7 mouse cellular contexts compared by ENCODE assay signal in genomic region chr13:93304251-93305001, GRCm38 (mm10). TPM values are rescaled to one million over a fixed set of nuclear protein-coding genes. Genes with fewer than 3 reads are reported as not detected.
DNase-seq lines count a peak whose midpoint lies in the region; ATAC-seq and TF ChIP-seq lines count a peak whose summit lies in the region.

No protein-coding gene starts in this region.

- intact Hi-C loops in gastrocnemius, postnatal 14 days (cut with DNase I; ENCODE audit: low total_unique reads) = no loop called here

- no peaks in the 10 kb centered on the region; the same call in 1 of the 2 replicates for H3K4me1 ChIP-seq in kidney, adult 2 months (ENCODE audit: control insufficient read depth, insufficient read depth, low read length)
- peaks cover 51% of the 10 kb centered on the region for H3K4me1 ChIP-seq in liver, embryonic 13.5 days (replicated peaks)
- no peaks in the 10 kb centered on the region for H3K4me1 ChIP-seq in olfactory bulb, adult 2 months (ENCODE audit: control insufficient read depth, insufficient read depth, low read length)

- WGBS in kidney, adult 2 months = under 1% methylated on average over 64 of the region's 64 CpGs
- WGBS in liver, embryonic 13.5 days (ENCODE audit: insufficient replicate concordance) = under 1% methylated on average over 61 of the region's 64 CpGs
- under 1% methylated on average over 64 of the region's 64 CpGs for WGBS in olfactory bulb, adult 2 months

- peak overlapping the region; percentile 95 for H3K4me2 ChIP-seq in liver, embryonic 13.5 days

- no peaks in the 10 kb centered on the region for H3K27me3 ChIP-seq in kidney, adult 2 months (replicated peaks; ENCODE audit: control insufficient read depth, insufficient read depth, low read length)
- no peaks in the 10 kb centered on the region for H3K27me3 ChIP-seq in liver, embryonic 13.5 days

- no peak for TF ChIP-seq CTCF in kidney, adult 2 months (conservative IDR thresholded peaks at IDR 0.05; ENCODE audit: insufficient read depth, insufficient read length, low read depth, low read length)
- no peak; the same call in 1 of the 2 replicates for TF ChIP-seq CTCF in olfactory bulb, adult 2 months (IDR thresholded peaks at IDR 0.05; ENCODE audit: insufficient read depth, low read depth, low read length)

- no peak overlapping the region for H3K27ac ChIP-seq in kidney, adult 2 months (ENCODE audit: insufficient read depth, low read depth, low read length)
- H3K27ac ChIP-seq in liver, embryonic 13.5 days = peak overlapping the region; percentile 77
- peak overlapping the region; percentile 95 for H3K27ac ChIP-seq in olfactory bulb, adult 2 months (ENCODE audit: insufficient read depth, low read depth, low read length)

- no peak for TF ChIP-seq POLR2A in kidney, adult 2 months (IDR thresholded peaks at IDR 0.05; ENCODE audit: low read depth, low read length)
- no peak for TF ChIP-seq POLR2A in olfactory bulb, adult 2 months (IDR thresholded peaks at IDR 0.05; ENCODE audit: insufficient read depth, low read depth, low read length)

- no peaks in the 10 kb centered on the region for H3K9me3 ChIP-seq in liver, embryonic 13.5 days (replicated peaks)

- DNase-seq in 416B (ENCODE audit: low read depth) = peak; percentile 57
- peak; percentile 35 for DNase-seq in c-Kit-positive CD71-positive TER-119-positive erythroid progenitor cells, embryonic 14.5 days (ENCODE audit: low spot score)
- peak; percentile 40 for DNase-seq in gastrocnemius, postnatal 14 days
- peak; percentile 42 for DNase-seq in kidney, adult 2 months
- DNase-seq in liver, embryonic 13.5 days = peak; percentile 23

- ATAC-seq in CD4-positive, CD25-positive, alpha-beta regulatory T cell, adult 4 months = peak; percentile 4
- ATAC-seq in liver, embryonic 13.5 days (ENCODE audit: low read depth) = peak; percentile 43

- H3K36me3 ChIP-seq in kidney, adult 2 months (ENCODE audit: control insufficient read depth, insufficient read depth, low read length) = no peaks in the 10 kb centered on the region
- no peaks in the 10 kb centered on the region for H3K36me3 ChIP-seq in liver, embryonic 13.5 days

- peak overlapping the region; percentile 92 for H3K9ac ChIP-seq in liver, embryonic 13.5 days

- peak overlapping the region; percentile 89 for H3K4me3 ChIP-seq in kidney, adult 2 months (ENCODE audit: insufficient read depth, low read depth, low read length)
- H3K4me3 ChIP-seq in liver, embryonic 13.5 days (replicated peaks) = peak overlapping the region; percentile 85
- H3K4me3 ChIP-seq in olfactory bulb, adult 2 months (ENCODE audit: insufficient read depth, low read depth, low read length) = peak overlapping the region; percentile 89

RNA-seq across cellular contexts. Expression of gene Homer1, which starts 5.0 kb away (rescaled TPM):
- 1 to 10 TPM; 3.0 to 5.6 TPM for polyA plus RNA-seq in CD4-positive, CD25-positive, alpha-beta regulatory T cell, adult 4 months (2017; shearing (Covaris generic))
- 10 to 100 TPM; 63.0 to 65.1 TPM for total RNA-seq in gastrocnemius, postnatal 14 days (2021)
- 2.5 and 2.7 TPM in 2 replicates for polyA plus RNA-seq in kidney, adult 2 months (2012; rRNA removed)
- polyA plus RNA-seq in liver, embryonic 13.5 days (2015; fragmentation: Nextera tagmentation; extraction: Ambion mirVana) = 2.3 and 3.2 TPM in 2 replicates
- polyA plus RNA-seq in olfactory bulb, adult 2 months (2012; ENCODE audit: insufficient read depth, insufficient read length, low replicate concordance, missing spikeins) = 235 TPM in 1 of 2 replicates, not detected in the other
